Mouse (Mus musculus): ENCODE results near the gene Milr1.

- no peak for TF ChIP-seq CTCF (IDR thresholded peaks at IDR 0.05; ENCODE audit: insufficient read depth, low read length)
- peak; percentile 96 for TF ChIP-seq POLR2A (IDR thresholded peaks at IDR 0.05; ENCODE audit: borderline replicate concordance, extremely low read depth, low read depth, low read length)
Measured at GRCm38 (mm10) chr11:106715066-106715465, 36.0 kb upstream of the Milr1 start.

Measured in lung, adult 2 months (tissue).